Mouse (Mus musculus) kidney, adult 2 months (tissue): ENCODE data around the gene Ppp1r14a. TPM values are rescaled to one million over a fixed set of nuclear protein-coding genes. Genes with fewer than 3 reads are reported as not detected.

ENCODE experiments used
- DNase-seq: peaks from one replicate; pipeline ENCODE4 v3.0.0; 2021
- H3K27ac ChIP-seq: fragments of 200-500 bp; 2 replicates; pipeline ENCODE4 v1.5.1; 2012; ENCODE audit warnings: low read depth, low read length, control low read depth, inconsistent platforms; ENCODE audit not compliant: insufficient read depth
- H3K27me3 ChIP-seq: fragments of 200-500 bp; replicated peaks from 2 replicates; pipeline ENCODE4 v1.6.1; 2012; ENCODE audit warnings: mild to moderate bottlenecking, moderate library complexity, low read length, inconsistent platforms; ENCODE audit not compliant: control insufficient read depth, insufficient read depth
- H3K36me3 ChIP-seq: fragments of 200-500 bp; 2 replicates; pipeline ENCODE4 v1.6.1; 2012; ENCODE audit warnings: mild to moderate bottlenecking, moderate library complexity, low read length, inconsistent platforms; ENCODE audit not compliant: control insufficient read depth, insufficient read depth
- H3K4me1 ChIP-seq: fragments of 200-500 bp; 2 replicates; pipeline ENCODE4 v1.6.1; 2011; ENCODE audit warnings: low read length; ENCODE audit not compliant: control insufficient read depth, insufficient read depth
- H3K4me3 ChIP-seq: fragments of 200-500 bp; 2 replicates; pipeline ENCODE4 v1.5.1; 2011; ENCODE audit warnings: mild to moderate bottlenecking, low read depth, low read length, control low read depth; ENCODE audit not compliant: insufficient read depth
- CTCF ChIP-seq: fragments of 200-500 bp; conservative IDR thresholded peaks from 2 replicates; pipeline ENCODE4 v1.5.1; 2011; ENCODE audit warnings: low read depth, mild to moderate bottlenecking, control low read depth, low read length, moderate library complexity, mixed read lengths; ENCODE audit not compliant: insufficient read depth, insufficient read length
- POLR2A ChIP-seq: fragments of 200-500 bp; IDR thresholded peaks from one replicate; pipeline ENCODE4 v1.6.1; 2011; ENCODE audit warnings: low read depth, low read length, control low read depth
- WGBS: fragments of 180-500 bp; shearing (Covaris S2); methylation state at CpG from one replicate; pipeline ENCODE4 v1.1.7; 2018; 5-methylcytosine and 5-hydroxymethylcytosine counted together
- polyA plus RNA-seq: library from polyadenylated mRNA; depleted of rRNA; stranded (reverse); fragments of >200 nt; gene quantifications from 2 replicates; pipeline ENCODE4 v1.2.3, GENCODE M21; 2012

Ppp1r14a gene
- polyA plus RNA-seq, 1 experiment = 12.3 TPM

DNA sequence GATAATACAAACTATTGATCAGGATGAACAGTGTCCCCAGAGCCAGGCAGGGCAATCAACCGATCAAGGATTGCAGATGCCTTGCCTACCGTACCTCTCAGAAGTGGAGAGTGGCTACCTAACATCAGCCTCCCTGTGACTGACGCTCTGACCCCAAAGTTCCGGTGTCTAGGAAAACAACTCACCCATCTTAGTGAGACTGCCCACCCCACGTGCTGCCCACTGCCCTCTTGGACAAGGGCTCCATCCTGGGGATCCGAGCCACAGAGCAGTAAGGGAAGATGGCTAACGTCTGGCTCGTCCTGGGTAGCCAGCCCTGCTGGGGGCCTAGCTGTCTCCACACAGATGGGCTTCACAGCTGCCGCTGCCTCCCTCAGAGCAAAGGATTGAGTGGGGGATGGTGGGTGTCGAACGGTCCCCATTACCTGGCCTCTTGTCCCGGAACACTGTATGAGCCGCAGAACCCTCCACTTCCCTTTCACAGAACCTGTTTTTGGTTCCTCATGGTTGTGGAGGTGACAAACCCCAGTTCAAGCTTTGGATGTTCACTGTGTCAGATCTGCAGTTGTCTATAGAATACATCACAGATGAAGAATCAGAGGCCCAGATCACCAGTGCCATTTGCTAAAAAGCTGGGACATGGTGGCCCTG, 5.1 kb downstream of the Ppp1r14a start:
- H3K4me3 ChIP-seq = no peak overlapping the region
- H3K4me1 ChIP-seq = no peaks in the 10 kb centered on the region; the same call in 1 of the 2 replicates
- no peak for DNase-seq
- no peaks in the 10 kb centered on the region for H3K36me3 ChIP-seq
- no peaks in the 10 kb centered on the region for H3K27me3 ChIP-seq
- no peak overlapping the region for H3K27ac ChIP-seq
- 79% methylated on average over 13 of the region's 13 CpGs for WGBS
- TF ChIP-seq CTCF (no peak), POLR2A (no peak)

DNA sequence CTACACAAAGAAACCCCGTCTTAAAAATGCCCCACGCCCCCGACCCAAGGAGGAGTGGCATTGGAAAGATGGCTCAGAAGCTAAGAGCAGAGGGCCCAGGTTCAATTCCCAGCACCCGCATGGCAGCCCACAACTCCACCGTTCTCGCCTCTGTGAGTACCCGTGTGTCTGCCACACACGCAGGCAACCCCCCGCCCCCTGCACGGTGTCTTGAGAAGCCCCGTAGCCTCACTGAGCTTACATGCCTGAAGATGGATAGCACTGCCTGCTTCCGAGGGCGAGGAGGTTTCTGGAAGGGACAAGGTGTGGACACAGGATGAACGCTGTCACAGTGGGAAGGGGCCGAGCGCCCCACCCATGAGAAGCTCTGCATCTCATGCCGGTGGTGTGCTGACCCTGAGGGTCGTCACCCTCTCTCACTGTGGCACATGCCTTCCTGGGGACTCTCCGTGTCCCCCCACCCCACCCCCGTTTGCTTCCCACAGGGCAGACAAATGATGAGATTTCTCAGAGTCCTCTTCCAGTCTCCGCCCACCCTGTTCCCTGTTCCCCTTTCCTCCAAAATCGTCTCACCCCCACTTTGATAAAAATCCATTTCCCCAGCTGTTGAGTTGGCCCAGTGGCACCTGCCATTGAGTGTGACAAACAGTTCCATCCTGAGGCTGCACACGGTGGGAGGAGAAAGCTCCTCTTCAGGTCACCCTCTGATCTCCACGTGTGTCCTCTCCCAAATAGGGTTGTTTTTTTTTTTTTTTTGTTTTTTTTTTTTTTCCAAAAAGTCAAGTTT, 6.9 kb downstream of the Ppp1r14a start:
- WGBS = 76% methylated on average over 24 of the region's 24 CpGs
- no peak for DNase-seq
- TF ChIP-seq CTCF (no peak), POLR2A (no peak)
- H3K27ac ChIP-seq = no peak overlapping the region
- H3K27me3 ChIP-seq = no peaks in the 10 kb centered on the region
- no peaks in the 10 kb centered on the region; the same call in 1 of the 2 replicates for H3K4me1 ChIP-seq
- no peaks in the 10 kb centered on the region for H3K36me3 ChIP-seq
- H3K4me3 ChIP-seq = no peak overlapping the region

DNA sequence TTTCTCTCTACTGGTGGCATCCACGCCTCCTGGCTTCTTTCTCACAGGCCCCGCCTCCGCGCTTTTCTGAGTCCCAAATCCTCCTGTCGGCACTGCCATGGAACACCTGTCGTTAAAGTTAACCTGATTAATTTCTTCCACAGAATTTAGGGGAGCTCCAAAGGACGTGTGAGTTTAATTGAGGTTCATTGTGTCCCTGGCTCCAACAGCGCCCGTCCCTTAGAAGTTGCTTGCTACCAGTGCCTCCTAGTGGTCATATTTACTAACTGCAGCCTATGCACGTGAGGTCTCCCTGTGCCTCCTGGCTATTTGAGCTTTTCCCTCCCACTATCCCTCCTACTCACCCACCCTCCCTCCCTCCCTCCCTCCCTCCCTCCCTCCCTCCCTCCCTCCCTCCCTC, 7.9 kb downstream of the Ppp1r14a start:
- 9% methylated on average over 10 of the region's 10 CpGs for WGBS

DNA sequence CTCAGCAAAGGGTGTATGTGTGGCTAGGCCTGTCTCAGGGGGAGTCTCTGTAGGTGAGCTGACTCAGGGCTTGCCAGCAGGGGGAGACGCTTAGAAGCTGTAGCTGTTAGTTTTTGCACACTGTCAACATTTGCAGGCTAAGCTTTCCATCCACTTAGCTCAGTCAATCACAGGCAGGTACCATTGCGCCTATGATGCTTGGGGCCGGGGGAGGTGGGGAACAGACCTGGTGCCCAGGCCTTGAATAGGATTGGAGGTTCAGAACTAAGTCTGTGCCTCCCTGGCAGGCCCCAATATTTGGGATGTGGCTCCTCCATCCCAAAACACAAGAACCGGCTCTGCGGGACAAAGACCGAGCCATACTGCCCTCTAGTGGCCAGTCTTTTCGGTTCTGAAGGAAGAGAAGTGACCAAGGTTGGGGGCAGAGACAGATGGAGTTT, 12.0 kb downstream of the Ppp1r14a start:
- Histone ChIP-seq H3K27me3 (peaks cover 4% of the 10 kb centered on the region; the same call in 1 of the 2 replicates), H3K36me3 (no peaks in the 10 kb centered on the region), H3K4me3 (no peak overlapping the region), H3K27ac (no peak overlapping the region), H3K4me1 (no peaks in the 10 kb centered on the region; the same call in 1 of the 2 replicates)
- TF ChIP-seq POLR2A = no peak
- TF ChIP-seq CTCF = peak; percentile 77
- peak; percentile 71 for DNase-seq
- WGBS = 3% methylated on average over 7 of the region's 7 CpGs

More for the DNA sequence above, 7.9 kb downstream of the Ppp1r14a start:
- TF ChIP-seq CTCF = peak; percentile 95
- TF ChIP-seq POLR2A = no peak
- peak; percentile 84 for DNase-seq
- H3K36me3 ChIP-seq = no peaks in the 10 kb centered on the region
- no peaks in the 10 kb centered on the region; the same call in 1 of the 2 replicates for H3K4me1 ChIP-seq
- no peak overlapping the region for H3K4me3 ChIP-seq
- no peaks in the 10 kb centered on the region for H3K27me3 ChIP-seq
- no peak overlapping the region for H3K27ac ChIP-seq

DNA sequence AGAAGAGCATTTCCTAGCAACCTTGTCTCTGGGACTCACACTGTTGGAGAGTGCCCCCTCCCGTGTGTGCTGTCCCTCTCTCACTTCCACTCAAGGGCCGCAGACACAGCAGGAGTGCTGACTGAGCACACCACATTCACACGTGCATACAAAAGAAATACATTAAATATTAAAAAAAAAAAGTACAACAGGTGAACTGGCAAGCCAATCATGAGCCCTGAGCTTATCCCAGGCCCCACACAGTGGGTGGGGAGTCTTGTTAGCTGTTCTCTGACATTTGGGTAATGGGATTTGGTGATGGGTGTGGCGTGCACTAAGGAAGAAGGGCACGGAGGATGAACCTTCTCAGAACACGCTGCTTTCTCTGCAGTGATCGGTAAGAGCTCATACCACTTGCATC, 13.5 kb downstream of the Ppp1r14a start:
- 72% methylated on average over 7 of the region's 7 CpGs for WGBS
- peaks cover 4% of the 10 kb centered on the region; the same call in 1 of the 2 replicates for H3K27me3 ChIP-seq
- no peaks in the 10 kb centered on the region for H3K36me3 ChIP-seq
- no peak for DNase-seq
- no peak overlapping the region for H3K4me3 ChIP-seq
- 0 out of 2 replicates have a peak, but pooled peaks cover 5% of the 10 kb centered on the region for H3K4me1 ChIP-seq
- no peak overlapping the region for H3K27ac ChIP-seq
- TF ChIP-seq CTCF (no peak), POLR2A (no peak)

DNA sequence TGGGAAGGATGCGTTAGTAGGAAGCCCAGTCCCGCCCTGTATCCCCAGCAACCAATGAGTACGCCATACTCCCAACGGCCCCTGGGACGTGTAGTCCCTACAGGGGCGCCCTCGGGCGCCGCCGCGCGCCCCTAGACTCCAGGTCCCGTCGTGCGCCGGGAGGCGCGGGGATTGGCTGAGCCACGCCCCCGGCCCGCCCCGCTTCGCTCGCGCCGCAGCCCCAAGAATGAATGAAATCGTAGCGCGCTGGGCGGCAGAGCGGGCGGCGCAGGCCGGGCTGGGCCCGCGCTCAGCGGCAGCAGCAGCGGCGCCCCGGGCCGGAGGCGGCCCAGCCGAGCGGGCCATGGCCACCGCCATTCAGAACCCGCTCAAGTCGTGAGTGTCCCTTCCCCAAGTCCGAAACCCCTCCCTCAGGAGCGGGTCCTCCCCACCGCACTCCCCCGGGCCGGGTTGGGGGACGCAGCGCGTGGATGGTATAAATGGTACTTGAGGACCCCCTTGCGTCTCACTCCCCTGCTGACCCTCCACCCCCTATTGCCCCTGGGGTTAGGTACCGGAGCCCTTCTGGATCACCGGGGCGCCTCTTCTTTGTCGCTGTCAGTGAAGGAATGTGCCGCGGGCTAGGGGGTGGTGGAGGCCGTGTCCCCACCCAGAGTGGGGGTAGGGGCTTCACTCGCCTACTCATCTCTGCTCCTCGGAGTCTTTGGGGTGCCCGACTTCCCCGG, 14.8 kb downstream of the Ppp1r14a start, which contains the start of gene Dpf1:
TSS of gene Dpf1 (plus strand) at position 214 of the 725 bp plus-strand sequence.
- Histone ChIP-seq H3K27me3 (peaks cover 4% of the 10 kb centered on the region; the same call in 1 of the 2 replicates), H3K4me3 (peak within 1 kb of the TSS; percentile 9; the same call in 1 of the 2 replicates), H3K36me3 (no peaks in the 10 kb centered on the region), H3K27ac (no peak within 1 kb of the TSS), H3K4me1 (0 out of 2 replicates have a peak, but pooled peaks cover 5% of the 10 kb centered on the region)
- under 1% methylated on average over 67 of the region's 67 CpGs for WGBS
- TF ChIP-seq CTCF = no peak
- no peak for TF ChIP-seq POLR2A
- peak; percentile 62 for DNase-seq
